Comparison of ENCODE assay signal across 15 mouse cellular contexts in genomic region chr2:23070491-23070890, GRCm38 (mm10).
"Had no signal": no experiment of that assay in that cellular context is flagged by ENCODE, and none has a peak within 500 bp of the region (broad histone marks: within the 10 kb centered on the region; RNA-seq: fewer than 3 reads in every experiment).

No protein-coding gene starts in this region.

- H3K36me3 ChIP-seq: midbrain, embryonic 12.5 days had no signal

- ATAC-seq: lung, postnatal 0 days; midbrain, embryonic 16.5 days had no signal

- H3K27me3 ChIP-seq: limb, embryonic 13.5 days; midbrain, embryonic 12.5 days had no signal

- H3K27ac ChIP-seq: limb, embryonic 13.5 days had no signal

- DNase-seq: kidney, adult 18-20 months; kidney, postnatal 10 days; kidney, postnatal 4 days; left cerebral cortex, postnatal 4 days; lung, adult 2 months; lung, postnatal 36 days; retina, postnatal 1 day; right cerebral cortex, postnatal 4 days; spleen, adult 18-20 months; thymus, postnatal 36 days had no signal

- H3K9me3 ChIP-seq: limb, embryonic 13.5 days; midbrain, embryonic 12.5 days had no signal

- H3K9ac ChIP-seq: limb, embryonic 13.5 days; liver, embryonic 14.5 days had no signal
